Mouse (Mus musculus) megakaryocyte, adult 5-6 weeks (primary cell): Measurements from ENCODE around the gene Zfp646. TPM values are rescaled to one million over a fixed set of nuclear protein-coding genes. Genes with fewer than 3 reads are reported as not detected.

Source experiments
- ATAC-seq: 2 replicates; pipeline ENCODE4 v1.8.0; 2016; ENCODE audit warnings: mild to moderate bottlenecking, inconsistent platforms; ENCODE audit not compliant: poor library complexity, severe bottlenecking
- total RNA-seq, 2 experiments: library from RNA; stranded (forward) in 1 of 2; stranded (reverse) in 1 of 2; fragments of 153-499, 151-499 nt in 1 of 2; fragments of 221-1000, 200-1000 nt in 1 of 2; gene quantifications; 2 replicates each; pipeline versions ENCODE4 v1.2.3 to v1.2.4; 2015 to 2017

Zfp646 gene
- total RNA-seq, 2 experiments from 2014 or later: 16.4 to 32.2 TPM

DNA sequence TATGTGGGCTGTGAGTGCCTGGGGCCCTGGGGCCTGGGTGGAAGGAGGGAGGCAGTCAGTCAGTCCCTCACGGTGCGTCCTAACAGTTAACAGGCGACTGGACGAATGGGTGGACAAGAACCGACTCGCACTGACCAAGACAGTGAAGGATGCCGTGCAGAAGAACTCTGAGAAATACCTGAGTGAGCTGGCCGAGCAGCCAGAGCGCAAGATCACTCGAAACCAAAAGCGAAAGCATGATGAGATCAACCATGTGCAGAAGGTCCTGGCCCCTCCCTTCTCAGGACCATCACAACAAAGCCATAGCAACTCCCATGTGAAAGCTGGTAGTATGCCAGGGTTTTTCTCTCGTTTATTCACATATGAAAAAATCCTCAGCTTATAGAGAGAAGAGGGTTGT lies 39.3 kb downstream of the Zfp646 start:
- ATAC-seq: no peak

DNA sequence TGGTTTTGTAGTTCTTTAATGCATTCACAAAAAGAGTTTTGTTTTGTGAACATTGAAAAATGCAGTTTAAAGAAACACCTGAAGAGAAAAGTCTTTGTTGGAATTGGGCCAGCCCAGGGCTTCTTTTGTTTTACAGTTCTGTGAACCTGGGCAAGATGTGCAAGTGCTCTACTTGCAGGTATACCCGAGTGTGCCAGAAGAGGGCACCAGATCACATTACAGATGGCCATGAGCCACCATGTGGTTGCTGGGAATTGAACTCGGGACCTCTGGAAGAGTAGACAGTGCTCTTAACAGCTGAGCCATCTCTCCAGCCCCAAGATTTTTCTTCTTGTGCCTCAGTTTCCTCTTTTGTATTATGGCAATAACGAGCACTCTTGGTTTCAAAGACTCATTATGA lies 42.2 kb downstream of the Zfp646 start:
- ATAC-seq: 0 out of 2 replicates have a peak, but pooled peaks have one; percentile 23

DNA sequence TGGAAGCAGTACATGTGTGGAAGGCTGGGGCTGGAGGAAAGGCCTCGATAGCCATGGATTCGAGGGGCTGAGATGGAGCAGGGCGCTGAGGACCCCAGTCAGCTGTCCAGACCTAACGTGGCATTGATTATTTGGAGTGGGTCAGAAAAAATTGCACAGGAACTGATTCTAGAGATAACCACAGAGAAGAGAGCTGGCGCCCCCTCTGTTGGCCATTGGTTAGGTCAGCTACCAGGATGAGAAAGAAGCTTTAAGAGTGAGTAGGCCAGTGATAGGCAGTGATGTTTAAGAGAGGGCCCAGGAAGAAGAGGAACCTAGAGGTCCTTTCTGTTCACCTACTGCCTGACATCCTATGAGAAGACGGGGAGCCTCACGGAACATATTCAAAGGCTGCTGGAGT lies 43.3 kb downstream of the Zfp646 start:
- ATAC-seq: no peak

DNA sequence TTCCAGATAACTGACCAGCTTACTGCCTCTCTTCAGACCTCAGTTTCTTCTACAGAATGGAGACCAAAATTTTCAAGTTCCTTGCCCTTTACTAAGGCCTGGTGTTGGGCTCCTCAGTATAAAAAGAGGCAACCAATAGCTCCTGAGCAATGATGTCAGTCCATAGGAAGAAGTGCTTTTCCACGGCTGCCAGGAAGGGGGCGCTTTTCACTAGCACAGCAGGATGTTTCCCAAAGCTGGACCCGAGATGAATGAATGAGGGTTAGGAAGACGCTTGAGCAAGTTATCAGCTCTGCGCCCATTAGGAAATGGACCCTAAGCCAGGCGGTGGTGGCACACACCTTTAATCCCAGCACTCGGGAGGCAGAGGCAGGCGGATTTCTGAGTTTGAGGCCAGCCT lies 45.5 kb downstream of the Zfp646 start:
- ATAC-seq: 0 out of 2 replicates have a peak, but pooled peaks have one; percentile 11

DNA sequence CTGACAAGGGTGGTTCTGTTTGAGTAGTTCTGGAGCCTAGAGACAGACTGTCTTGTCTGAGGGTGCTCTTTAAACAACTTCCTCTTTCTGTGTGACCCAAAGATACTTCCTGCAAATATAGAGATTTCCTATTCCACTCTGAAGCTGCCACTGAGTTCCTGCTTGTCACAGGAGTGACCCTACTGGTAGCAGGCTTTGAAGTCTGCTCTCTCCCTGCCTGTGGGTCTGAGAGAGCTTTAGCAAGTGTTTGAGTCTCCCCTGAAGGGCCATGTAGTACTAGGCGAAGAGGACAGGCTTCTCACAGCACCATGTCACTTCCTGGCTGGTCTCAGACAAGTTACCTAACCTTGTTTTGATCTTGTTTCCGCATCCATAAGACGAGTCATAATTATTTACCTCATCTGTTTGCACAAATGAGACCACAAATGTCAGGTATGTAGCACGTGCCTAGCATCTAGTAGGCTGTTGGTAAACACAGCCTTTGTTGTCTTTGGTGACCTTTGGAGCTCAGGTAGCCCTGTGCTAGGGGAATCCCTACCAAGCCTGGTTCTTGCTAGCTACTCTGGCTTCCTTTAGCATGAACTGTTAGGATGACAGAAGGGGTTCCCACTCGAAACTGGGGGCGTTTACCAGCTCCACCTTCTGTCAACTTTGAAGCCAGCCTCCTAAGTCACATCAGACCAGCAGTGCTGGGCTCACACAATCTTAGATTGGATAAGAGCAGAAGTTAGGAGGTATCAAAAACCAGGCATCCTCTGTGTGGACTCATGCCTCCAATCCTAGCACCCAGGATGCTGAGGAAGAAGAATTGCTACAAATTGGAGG lies 46.6 kb downstream of the Zfp646 start:
- ATAC-seq: peak; percentile 84

DNA sequence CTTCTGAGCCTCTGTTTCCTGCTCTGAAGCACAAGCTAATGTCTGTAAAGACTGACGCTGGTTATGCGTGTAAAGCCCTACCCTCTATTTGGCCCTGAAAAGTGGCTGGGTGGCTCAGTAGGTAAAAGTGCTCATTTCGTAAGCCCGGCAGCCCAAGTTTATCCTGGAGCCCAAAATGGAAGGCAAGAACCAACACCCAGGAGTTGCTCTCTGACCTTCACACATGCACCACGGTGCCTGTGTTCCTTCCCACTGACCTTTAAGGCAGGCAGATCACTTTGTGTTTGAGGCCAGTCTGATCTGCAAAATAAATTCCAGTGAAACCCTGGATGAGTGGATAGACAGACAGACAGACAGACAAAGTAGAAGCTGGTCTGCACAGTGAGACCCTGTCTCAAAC lies 47.7 kb downstream of the Zfp646 start:
- no peak for ATAC-seq

DNA sequence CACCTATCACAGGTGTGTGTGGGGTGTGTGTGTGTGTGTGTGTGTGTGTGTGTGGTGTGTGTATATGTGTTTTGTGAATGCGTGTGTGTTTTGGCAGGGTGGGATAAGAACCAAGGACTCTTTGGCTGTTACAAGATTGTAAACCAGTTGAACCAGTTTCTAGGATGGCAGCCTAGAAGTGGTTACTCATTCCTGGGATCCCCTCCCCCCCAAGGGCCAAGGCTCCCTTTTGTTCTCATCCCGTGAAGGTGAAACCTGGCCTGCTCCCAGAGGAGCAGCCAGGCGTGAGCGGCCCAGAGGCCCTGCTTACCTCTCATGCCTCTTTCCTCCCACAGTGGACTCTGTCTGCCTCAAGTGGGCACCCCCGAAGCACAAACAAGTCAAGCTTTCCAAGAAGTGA lies 49.2 kb downstream of the Zfp646 start:
- ATAC-seq: no peak

DNA sequence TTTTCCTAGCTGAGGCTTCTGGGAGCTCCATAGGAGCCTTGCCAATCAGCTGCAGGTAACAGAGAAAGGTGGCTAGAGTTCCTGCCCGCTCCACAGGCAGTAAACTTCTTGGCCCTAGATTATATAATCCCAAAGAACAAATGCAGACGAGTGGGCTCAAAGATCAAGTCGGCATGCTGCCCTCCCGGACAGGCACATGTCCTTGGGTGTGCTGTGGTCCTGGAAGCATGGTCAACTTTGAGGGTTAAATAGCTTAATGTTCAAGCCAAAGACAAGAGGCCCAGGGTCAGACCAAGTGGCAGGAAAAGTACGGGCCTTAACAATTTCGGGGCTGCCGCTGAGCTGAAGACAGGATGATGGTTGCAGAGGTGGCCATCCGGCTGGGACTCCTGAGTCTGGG lies 50.0 kb downstream of the Zfp646 start:
- no peak for ATAC-seq

DNA sequence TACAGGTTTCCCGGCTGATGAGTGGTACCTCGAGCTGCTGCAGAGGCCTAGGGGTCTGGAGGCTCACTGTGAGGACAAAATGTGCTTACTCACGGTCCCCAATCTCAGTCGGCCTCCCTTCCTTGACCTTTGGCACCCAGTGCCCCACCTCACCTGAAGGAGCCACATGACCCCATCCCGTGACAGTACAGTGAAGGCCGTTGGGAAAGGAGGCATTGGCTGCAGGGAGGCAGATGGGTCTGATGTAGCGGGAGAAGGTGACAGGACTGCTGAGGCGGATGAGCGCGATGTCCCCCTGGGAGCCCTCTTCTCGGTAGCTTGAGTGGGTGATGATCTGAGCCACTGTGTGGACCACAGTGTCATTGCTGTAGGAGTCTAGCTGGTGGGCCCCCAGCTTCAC lies 50.8 kb downstream of the Zfp646 start:
- no peak for ATAC-seq

DNA sequence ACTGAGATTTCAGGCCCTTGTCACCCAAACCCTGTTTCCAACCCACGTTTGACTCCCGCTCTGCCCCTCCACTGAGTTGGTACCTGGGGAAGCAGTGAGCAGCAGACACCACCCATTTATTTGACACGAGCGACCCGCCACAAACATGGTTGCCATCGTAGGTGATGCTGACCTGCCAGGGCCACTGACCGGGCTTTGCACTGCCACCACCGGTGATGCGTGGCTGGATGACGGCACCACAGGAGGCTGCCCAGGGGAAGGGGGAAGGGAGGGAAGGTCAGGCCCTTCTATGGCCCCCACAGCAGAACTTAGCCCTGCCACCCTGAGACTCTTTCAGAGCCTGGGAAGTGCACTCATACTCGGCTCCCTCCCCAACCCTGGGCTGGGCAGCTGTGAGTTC lies 51.7 kb downstream of the Zfp646 start:
- ATAC-seq: no peak

GRCm38 (mm10) chr7:127928596-127928995 lies 52.6 kb downstream of the Zfp646 start:
- no peak for ATAC-seq

- no peak for ATAC-seq
Measured at GRCm38 (mm10) chr7:127929923-127930322, 53.9 kb downstream of the Zfp646 start, which contains the start of gene Prss8. Prss8 (minus strand) TSS chr7:127930104.

DNA sequence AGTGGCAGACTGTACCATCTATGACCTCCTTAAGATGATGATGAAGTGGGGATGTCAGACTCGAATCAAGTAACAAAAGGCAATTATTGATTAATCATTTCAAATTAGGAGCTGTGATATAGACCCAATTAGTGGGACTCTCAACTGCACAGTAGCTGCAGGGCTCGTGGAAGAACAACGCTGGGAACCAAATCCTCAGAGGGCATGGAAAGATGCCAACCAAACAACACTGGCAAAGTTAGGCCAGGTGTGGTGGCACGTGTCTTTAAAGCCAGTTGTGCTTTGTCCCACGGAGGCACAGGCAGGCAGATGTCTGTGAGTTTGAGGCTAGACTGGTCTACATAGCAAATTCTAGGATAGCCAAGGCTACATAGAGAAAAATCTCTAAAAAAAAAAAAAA lies 54.6 kb downstream of the Zfp646 start:
- ATAC-seq: no peak

- ATAC-seq: no peak
Measured at GRCm38 (mm10) chr7:127931351-127932135, 55.5 kb downstream of the Zfp646 start.

DNA sequence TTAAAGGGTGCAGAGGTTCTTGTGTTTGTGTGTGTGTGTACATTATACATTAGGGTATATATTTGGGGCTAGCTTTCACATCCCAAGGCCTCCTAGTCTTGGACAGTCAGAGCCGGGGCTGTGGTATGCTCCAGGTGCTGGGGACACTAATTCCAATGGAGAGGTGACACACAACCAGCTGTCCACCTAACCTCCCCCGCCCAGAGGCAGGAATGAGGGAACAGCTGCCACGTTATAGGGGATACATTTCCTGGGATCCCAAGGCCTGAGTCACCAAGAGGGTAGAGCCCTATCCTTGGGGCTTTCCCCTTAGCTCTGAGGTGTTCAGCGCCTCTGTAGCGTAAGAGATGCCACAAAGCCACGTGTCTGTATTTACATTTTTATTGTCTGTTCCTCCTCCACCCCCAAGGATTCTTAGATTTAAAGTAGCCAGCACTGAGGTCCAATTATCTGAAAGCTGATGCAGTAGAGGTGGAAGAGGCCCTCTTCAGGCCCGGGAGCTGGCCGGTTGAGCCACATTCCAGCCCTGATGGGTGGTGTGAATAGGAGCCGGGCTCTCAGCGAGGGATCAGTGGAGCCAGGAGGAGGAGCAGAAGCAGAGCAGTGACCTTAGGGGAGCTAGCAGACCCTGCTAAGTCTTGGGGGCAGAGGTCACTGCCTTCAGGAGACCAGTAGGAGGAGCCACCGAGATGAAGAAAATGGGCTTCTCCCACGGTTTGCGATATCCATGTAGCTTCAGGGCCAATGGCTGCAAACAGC lies 56.4 kb downstream of the Zfp646 start:
- no peak for ATAC-seq

- no peak for ATAC-seq
Measured at GRCm38 (mm10) chr7:127934075-127934474, 58.1 kb downstream of the Zfp646 start.

GRCm38 (mm10) chr7:127935028-127935722 lies 59.2 kb downstream of the Zfp646 start:
- peak; percentile 100 for ATAC-seq
